Mouse (Mus musculus) heart, postnatal 0 days (tissue): ENCODE data around the gene Spata9. TPM values are rescaled to one million over a fixed set of nuclear protein-coding genes. Genes with fewer than 3 reads are reported as not detected.

ENCODE experiments used
- ATAC-seq: fragments of 200-750 bp; cut with Nextera tagmentation; 2 replicates; pipeline ENCODE4 v1.8.0; 2017; ENCODE audit warnings: low read depth, moderate number of reproducible peaks, moderate library complexity; ENCODE audit not compliant: insufficient read depth
- DNase-seq: peaks from one replicate; pipeline ENCODE4 v3.0.0-alpha.2; 2016; ENCODE audit warnings: low spot score
- H3K27ac ChIP-seq: fragments of 300-500 bp; sonication (generic); 2 replicates; pipeline ENCODE4 v1.5.1; 2014; ENCODE audit warnings: low read depth, mild to moderate bottlenecking
- H3K27me3 ChIP-seq: fragments of 300-500 bp; sonication (generic); 2 replicates; pipeline ENCODE4 v1.6.1; 2014; ENCODE audit warnings: low read length, mixed read lengths; ENCODE audit not compliant: control insufficient read depth, insufficient read depth
- H3K36me3 ChIP-seq: fragments of 300-500 bp; sonication (generic); replicated peaks from 2 replicates; pipeline ENCODE4 v1.6.1; 2014; ENCODE audit warnings: low read length, mixed read lengths; ENCODE audit not compliant: control insufficient read depth, insufficient read depth
- H3K4me1 ChIP-seq: fragments of 300-500 bp; sonication (generic); 2 replicates; pipeline ENCODE4 v1.6.1; 2014; ENCODE audit warnings: antibody characterized with exemption; ENCODE audit not compliant: control insufficient read depth, insufficient read depth
- H3K4me2 ChIP-seq: fragments of 300-500 bp; sonication (generic); 2 replicates; pipeline ENCODE4 v1.6.1; 2014; ENCODE audit warnings: low read depth, mild to moderate bottlenecking, low read length, moderate library complexity
- H3K4me3 ChIP-seq: fragments of 300-500 bp; sonication (generic); 2 replicates; pipeline ENCODE4 v1.5.1; 2014; ENCODE audit warnings: low read depth, low read length
- H3K9ac ChIP-seq: fragments of 300-500 bp; sonication (generic); replicated peaks from 2 replicates; pipeline ENCODE4 v1.6.1; 2014; ENCODE audit warnings: low read depth, low read length, mixed read lengths
- H3K9me3 ChIP-seq: fragments of 300-500 bp; sonication (generic); replicated peaks from 2 replicates; pipeline ENCODE4 v1.6.1; 2016; ENCODE audit warnings: low read length; ENCODE audit not compliant: control insufficient read depth
- CTCF ChIP-seq: IDR thresholded peaks from 2 replicates; pipeline ENCODE4 v1.5.1; 2016; ENCODE audit warnings: antibody characterized with exemption, control low read depth, low read depth
- EP300 ChIP-seq: IDR thresholded peaks from 2 replicates; pipeline ENCODE4 v1.6.1; 2016; ENCODE audit warnings: antibody characterized with exemption, low read depth
- WGBS: fragments of 180-500 bp; shearing (Covaris S2); extraction: QIAGEN DNeasy Blood & Tissue Kit; methylation state at CpG from one replicate; pipeline ENCODE4 v1.1.7; 2014; 5-methylcytosine and 5-hydroxymethylcytosine counted together
- polyA plus RNA-seq: library from polyadenylated mRNA; unstranded; fragments of >200 nt; fragmentation: Nextera tagmentation; extraction: Ambion mirVana; gene quantifications from 2 replicates; pipeline ENCODE4 v1.2.1, GENCODE M21; 2015
- total RNA-seq: library from RNA; depleted of rRNA; stranded (reverse); fragments of >200 nt; gene quantifications from 2 replicates; pipeline ENCODE4 v1.2.3, GENCODE M21; 2014; ENCODE audit warnings: low replicate concordance

The Spata9 gene
- total and polyA plus RNA-seq, 2 experiments from 2014 or later: 0.52 TPM; not detected in 1

DNA sequence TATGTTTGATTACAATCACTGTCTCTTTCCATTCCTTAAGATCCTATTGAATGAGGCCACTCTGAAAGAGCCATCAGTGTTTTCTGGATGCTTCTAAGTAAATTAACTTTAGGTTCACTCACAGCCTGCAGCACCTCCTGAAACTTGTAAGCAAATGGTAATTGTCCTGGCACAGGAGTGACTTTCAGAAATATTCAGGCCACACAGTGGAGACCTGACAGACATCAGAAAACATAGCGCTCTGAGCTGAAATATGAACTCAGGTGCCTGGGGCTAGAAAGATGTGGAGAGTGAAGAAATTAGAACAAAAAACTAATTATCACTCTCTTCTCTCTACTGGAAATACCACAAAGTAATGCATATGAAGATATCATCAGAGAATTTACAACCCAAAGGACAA lies 33.7 kb upstream of the Spata9 start:
- H3K4me3 ChIP-seq: no peak overlapping the region

DNA sequence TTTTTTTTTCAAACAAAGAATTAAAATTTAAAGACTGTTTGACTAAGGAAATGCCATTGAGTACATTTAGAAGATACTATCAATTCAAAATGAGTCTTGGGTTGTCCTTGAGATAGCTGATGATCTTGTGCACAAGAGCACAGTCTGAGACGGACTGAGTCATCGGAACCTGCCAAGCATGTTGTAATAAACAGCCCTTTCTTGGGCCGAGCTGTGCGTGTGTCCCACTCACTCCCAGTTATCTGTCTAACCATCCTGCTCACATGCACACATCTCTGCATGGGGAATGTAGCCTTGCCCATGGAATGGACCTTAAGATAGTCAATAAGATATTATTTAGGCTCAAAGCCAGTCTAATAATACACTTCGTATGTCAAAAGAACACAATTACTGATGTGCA lies 28.1 kb upstream of the Spata9 start:
- Histone ChIP-seq H3K27me3 (no peaks in the 10 kb centered on the region), H3K9ac (no peak overlapping the region), H3K27ac (no peak overlapping the region), H3K9me3 (no peaks in the 10 kb centered on the region), H3K4me2 (no peak overlapping the region), H3K4me1 (peaks cover 12% of the 10 kb centered on the region), H3K36me3 (peaks cover 22% of the 10 kb centered on the region), H3K4me3 (no peak overlapping the region)
- ATAC-seq (no peak), DNase-seq (no peak)
- 79% methylated on average over 5 of the region's 5 CpGs for WGBS
- TF ChIP-seq CTCF: no peak
- TF ChIP-seq EP300: no peak

More for the DNA sequence above, 33.7 kb upstream of the Spata9 start:
- DNase-seq (no peak), ATAC-seq (no peak)
- Histone ChIP-seq H3K27me3 (no peaks in the 10 kb centered on the region), H3K4me2 (no peak overlapping the region), H3K4me1 (no peaks in the 10 kb centered on the region), H3K36me3 (peaks cover 26% of the 10 kb centered on the region), H3K27ac (no peak overlapping the region), H3K9ac (no peak overlapping the region), H3K9me3 (no peaks in the 10 kb centered on the region)
- no peak for TF ChIP-seq EP300
- TF ChIP-seq CTCF: no peak
- WGBS: 98% methylated on average over 1 of the region's 1 CpGs

DNA sequence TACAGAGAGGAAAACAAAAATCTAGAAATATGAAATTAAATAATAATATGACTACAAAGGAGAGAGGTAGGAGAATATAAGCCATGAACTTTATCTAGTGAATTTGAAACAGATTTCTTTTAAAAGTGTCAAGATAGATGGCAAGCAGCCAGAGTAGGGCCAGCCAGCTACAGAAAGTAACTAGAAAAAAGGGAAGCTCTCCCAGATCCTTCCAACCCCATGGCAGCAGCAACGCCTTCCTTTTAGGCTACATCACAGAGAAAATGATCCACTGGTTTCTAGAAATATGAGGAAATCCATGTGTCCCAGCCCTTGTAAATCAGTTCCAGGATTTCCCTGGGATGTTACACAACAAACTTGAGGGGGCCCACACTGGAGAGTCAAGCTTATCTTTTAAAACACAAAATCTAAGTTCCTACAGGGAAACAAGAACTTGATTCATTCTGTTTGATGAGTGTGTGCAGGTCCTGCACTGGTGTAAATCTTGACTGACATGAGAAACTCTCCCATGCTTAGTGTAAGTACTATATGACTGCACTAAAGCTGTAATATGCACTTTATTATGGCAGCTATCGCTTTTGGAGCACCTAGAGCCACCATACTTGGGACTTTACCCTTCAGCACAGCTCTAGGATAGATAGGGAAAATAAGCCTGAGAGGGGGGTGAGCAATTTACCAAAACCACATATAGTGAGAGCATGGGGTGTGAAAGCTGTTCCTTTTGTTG lies 26.0 kb upstream of the Spata9 start:
- Histone ChIP-seq H3K4me1 (peaks cover 12% of the 10 kb centered on the region), H3K27ac (no peak overlapping the region), H3K36me3 (peaks cover 22% of the 10 kb centered on the region), H3K27me3 (no peaks in the 10 kb centered on the region), H3K4me2 (peak overlapping the region; percentile 30; the same call in 1 of the 2 replicates), H3K9me3 (no peaks in the 10 kb centered on the region), H3K9ac (no peak overlapping the region), H3K4me3 (no peak overlapping the region)
- 71% methylated on average over 2 of the region's 2 CpGs for WGBS
- ATAC-seq: no peak
- DNase-seq: no peak
- TF ChIP-seq CTCF: no peak
- no peak for TF ChIP-seq EP300

DNA sequence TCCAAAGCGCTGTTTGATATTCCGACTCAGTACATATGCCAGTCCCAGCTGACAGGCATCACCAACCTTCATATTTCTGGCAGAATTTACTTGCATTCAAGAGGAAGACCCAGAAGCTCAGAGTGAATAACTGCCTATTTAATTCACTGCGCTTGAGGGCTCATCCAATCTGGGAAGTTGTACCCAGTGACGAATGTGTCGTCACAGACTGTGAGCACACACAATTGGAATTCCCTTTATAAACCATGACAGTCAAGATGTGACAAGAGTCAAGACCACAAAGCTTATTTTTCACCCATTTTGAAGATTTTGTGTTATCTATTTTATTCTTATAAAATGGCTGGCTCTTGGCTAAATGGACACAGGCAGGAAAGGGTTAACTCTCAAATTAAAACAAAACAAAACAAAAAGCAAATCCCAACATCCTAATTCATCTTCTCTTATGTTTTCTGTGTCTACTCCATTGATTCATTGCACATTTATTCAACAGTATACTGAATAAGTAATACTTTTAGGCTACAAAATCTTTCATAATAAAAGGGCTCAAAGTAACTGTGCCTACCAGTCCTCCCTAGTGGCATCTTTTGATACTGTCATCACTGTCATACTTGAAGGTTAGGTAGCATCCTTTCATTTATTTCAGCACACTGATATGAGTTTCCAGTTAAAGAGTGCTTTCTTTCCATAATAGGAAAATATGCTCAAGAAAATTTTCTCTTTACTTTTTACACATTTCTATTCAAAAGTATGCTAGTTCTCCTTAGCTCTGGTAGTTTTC lies 25.2 kb upstream of the Spata9 start:
- Histone ChIP-seq H3K27me3 (no peaks in the 10 kb centered on the region), H3K4me2 (peak overlapping the region; percentile 30; the same call in 1 of the 2 replicates), H3K9me3 (no peaks in the 10 kb centered on the region), H3K4me3 (no peak overlapping the region), H3K9ac (no peak overlapping the region), H3K36me3 (peaks cover 22% of the 10 kb centered on the region), H3K4me1 (peaks cover 12% of the 10 kb centered on the region), H3K27ac (no peak overlapping the region)
- TF ChIP-seq EP300 (no peak), CTCF (no peak)
- 92% methylated on average over 5 of the region's 5 CpGs for WGBS
- DNase-seq (no peak), ATAC-seq (no peak)

DNA sequence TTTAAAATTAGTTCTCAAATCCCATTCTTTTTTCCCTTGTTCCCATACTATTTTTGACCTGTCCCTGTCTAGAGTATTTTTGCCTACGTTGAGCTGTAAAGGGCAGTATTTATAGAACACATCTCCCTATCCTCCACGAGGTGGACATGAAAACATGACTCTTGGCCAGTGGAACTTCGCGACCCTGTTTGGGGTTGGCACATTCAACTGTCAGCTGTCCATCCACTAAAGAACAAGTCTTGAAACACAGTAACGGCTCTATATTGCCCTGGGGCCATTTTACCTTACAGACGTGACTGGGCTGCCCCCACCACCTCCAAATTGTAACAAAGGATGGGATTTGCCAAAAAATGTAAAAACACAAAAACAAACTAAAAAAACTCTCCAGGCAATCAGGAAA lies 24.2 kb upstream of the Spata9 start:
- Histone ChIP-seq H3K4me2 (peak overlapping the region; percentile 73), H3K27me3 (no peaks in the 10 kb centered on the region), H3K4me3 (peak overlapping the region; percentile 81), H3K9me3 (no peaks in the 10 kb centered on the region), H3K27ac (peak overlapping the region; percentile 98), H3K9ac (peak overlapping the region; percentile 91), H3K4me1 (peaks cover 12% of the 10 kb centered on the region), H3K36me3 (peaks cover 19% of the 10 kb centered on the region)
- WGBS: under 1% methylated on average over 6 of the region's 6 CpGs
- TF ChIP-seq EP300 (no peak), CTCF (0 out of 2 replicates have a peak, but pooled peaks have one; percentile 13)
- DNase-seq: peak; percentile 43
- peak; percentile 31 for ATAC-seq
